Mouse (Mus musculus) midbrain, postnatal 0 days (tissue): ENCODE data around the gene Itgb2. TPM values are rescaled to one million over a fixed set of nuclear protein-coding genes. Genes with fewer than 3 reads are reported as not detected.

Experiments used
- ATAC-seq: fragments of 200-750 bp; cut with Nextera tagmentation; 2 replicates; pipeline ENCODE4 v1.8.0; 2017; ENCODE audit warnings: moderate number of reproducible peaks, mild to moderate bottlenecking, moderate TSS enrichment, moderate library complexity; ENCODE audit not compliant: low FRiP score
- DNase-seq: peaks from one replicate; pipeline ENCODE4 v3.0.0-alpha.2; 2015; ENCODE audit warnings: low spot score
- H3K27ac ChIP-seq: fragments of 300-500 bp; sonication (generic); 2 replicates; pipeline ENCODE4 v1.5.1; 2014; ENCODE audit warnings: low read depth, mild to moderate bottlenecking, low read length, mixed read lengths
- H3K27me3 ChIP-seq: fragments of 300-500 bp; sonication (generic); 2 replicates; pipeline ENCODE4 v1.6.1; 2014; ENCODE audit warnings: low read length, control low read depth, mixed read lengths; ENCODE audit not compliant: insufficient read depth
- H3K36me3 ChIP-seq: fragments of 300-500 bp; sonication (generic); 2 replicates; pipeline ENCODE4 v1.6.1; 2014; ENCODE audit warnings: low read length, control low read depth, mixed read lengths; ENCODE audit not compliant: insufficient read depth
- H3K4me1 ChIP-seq: fragments of 300-500 bp; sonication (generic); 2 replicates; pipeline ENCODE4 v1.6.1; 2014; ENCODE audit warnings: mild to moderate bottlenecking, control low read depth, antibody characterized with exemption, low read length, mixed read lengths; ENCODE audit not compliant: insufficient read depth
- H3K4me2 ChIP-seq: fragments of 300-500 bp; sonication (generic); 2 replicates; pipeline ENCODE4 v1.6.1; 2014; ENCODE audit warnings: low read depth, mild to moderate bottlenecking, low read length, mixed read lengths; ENCODE audit not compliant: poor library complexity, severe bottlenecking
- H3K4me3 ChIP-seq: fragments of 300-500 bp; sonication (generic); 2 replicates; pipeline ENCODE4 v1.5.1; 2014; ENCODE audit warnings: low read depth, mild to moderate bottlenecking, low read length, moderate library complexity
- H3K9ac ChIP-seq: fragments of 300-500 bp; sonication (generic); replicated peaks from 2 replicates; pipeline ENCODE4 v1.6.1; 2014; ENCODE audit warnings: mild to moderate bottlenecking, low read length, moderate library complexity, mixed read lengths; ENCODE audit not compliant: poor library complexity, severe bottlenecking
- H3K9me3 ChIP-seq: fragments of 300-500 bp; sonication (generic); 2 replicates; pipeline ENCODE4 v1.6.1; 2016; ENCODE audit warnings: low read length, control low read depth
- CTCF ChIP-seq: IDR thresholded peaks from 2 replicates; pipeline ENCODE4 v1.5.1; 2016; ENCODE audit warnings: antibody characterized with exemption, mild to moderate bottlenecking
- WGBS: fragments of 180-500 bp; shearing (Covaris S2); extraction: QIAGEN DNeasy Blood & Tissue Kit; methylation state at CpG from one replicate; pipeline ENCODE4 v1.1.7; 2014; 5-methylcytosine and 5-hydroxymethylcytosine counted together
- polyA plus RNA-seq: library from polyadenylated mRNA; unstranded; fragments of >200 nt; fragmentation: Nextera tagmentation; extraction: Ambion mirVana; gene quantifications from 2 replicates; pipeline ENCODE4 v1.2.1, GENCODE M21; 2015
- total RNA-seq: library from RNA; depleted of rRNA; stranded (reverse); fragments of >200 nt; gene quantifications from 2 replicates; pipeline ENCODE4 v1.2.3, GENCODE M21; 2014

Itgb2 gene
- total and polyA plus RNA-seq, 2 experiments from 2014 or later: 0.55 to 1.2 TPM

GRCm38 (mm10) chr10:77539320-77539945, 9.4 kb downstream of the Itgb2 start:
- Histone ChIP-seq H3K27ac (no peak overlapping the region), H3K4me2 (no peak overlapping the region), H3K9ac (no peak overlapping the region), H3K4me1 (no peaks in the 10 kb centered on the region), H3K9me3 (no peaks in the 10 kb centered on the region), H3K4me3 (no peak overlapping the region), H3K27me3 (no peaks in the 10 kb centered on the region), H3K36me3 (no peaks in the 10 kb centered on the region)
- no peak for ATAC-seq
- no peak for DNase-seq
- 87% methylated on average over 7 of the region's 7 CpGs for WGBS
- TF ChIP-seq CTCF: no peak

- no peak for ATAC-seq
Measured at GRCm38 (mm10) chr10:77540576-77541102, 10.6 kb downstream of the Itgb2 start.

GRCm38 (mm10) chr10:77541864-77542666, 12.0 kb downstream of the Itgb2 start:
- Histone ChIP-seq H3K9me3 (no peaks in the 10 kb centered on the region), H3K27ac (no peak overlapping the region), H3K4me1 (no peaks in the 10 kb centered on the region), H3K36me3 (no peaks in the 10 kb centered on the region), H3K27me3 (no peaks in the 10 kb centered on the region), H3K4me2 (no peak overlapping the region), H3K9ac (no peak overlapping the region), H3K4me3 (no peak overlapping the region)
- DNase-seq (no peak), ATAC-seq (no peak)
- WGBS: 78% methylated on average over 10 of the region's 10 CpGs
- no peak for TF ChIP-seq CTCF

More at GRCm38 (mm10) chr10:77540576-77541102, 10.6 kb downstream of the Itgb2 start:
- Histone ChIP-seq H3K9me3 (no peaks in the 10 kb centered on the region), H3K36me3 (no peaks in the 10 kb centered on the region), H3K4me3 (no peak overlapping the region), H3K27me3 (no peaks in the 10 kb centered on the region), H3K4me1 (no peaks in the 10 kb centered on the region), H3K27ac (no peak overlapping the region), H3K4me2 (no peak overlapping the region), H3K9ac (no peak overlapping the region)
- TF ChIP-seq CTCF: no peak
- 92% methylated on average over 4 of the region's 4 CpGs for whole genome bisulfite sequencing
- DNase-seq: no peak

GRCm38 (mm10) chr10:77543226-77543625, 13.2 kb downstream of the Itgb2 start:
- Histone ChIP-seq H3K27ac (no peak overlapping the region), H3K4me1 (no peaks in the 10 kb centered on the region), H3K9ac (no peak overlapping the region), H3K4me2 (no peak overlapping the region), H3K36me3 (no peaks in the 10 kb centered on the region), H3K27me3 (no peaks in the 10 kb centered on the region), H3K9me3 (no peaks in the 10 kb centered on the region), H3K4me3 (no peak overlapping the region)
- ATAC-seq (no peak), DNase-seq (peak; percentile 9)
- WGBS: 53% methylated on average over 7 of the region's 7 CpGs
- TF ChIP-seq CTCF: peak; percentile 53

- no peaks in the 10 kb centered on the region for H3K27me3 ChIP-seq
- WGBS: 71% methylated on average over 5 of the region's 5 CpGs
- H3K27ac ChIP-seq: no peak overlapping the region
- ATAC-seq (no peak), DNase-seq (peak; percentile 6)
- no peak for TF ChIP-seq CTCF
- no peak overlapping the region for H3K9ac ChIP-seq
- H3K36me3 ChIP-seq: no peaks in the 10 kb centered on the region
- no peaks in the 10 kb centered on the region for H3K4me1 ChIP-seq
- H3K4me3 ChIP-seq: no peak overlapping the region
- H3K9me3 ChIP-seq: no peaks in the 10 kb centered on the region
- H3K4me2 ChIP-seq: no peak overlapping the region
Measured at GRCm38 (mm10) chr10:77544916-77545315, 14.9 kb downstream of the Itgb2 start.

GRCm38 (mm10) chr10:77548576-77548975, 18.5 kb downstream of the Itgb2 start:
- TF ChIP-seq CTCF: no peak
- no peaks in the 10 kb centered on the region for H3K9me3 ChIP-seq
- no peaks in the 10 kb centered on the region for H3K27me3 ChIP-seq
- ATAC-seq (no peak), DNase-seq (no peak)
- no peak overlapping the region for H3K9ac ChIP-seq
- no peak overlapping the region for H3K27ac ChIP-seq
- H3K4me2 ChIP-seq: no peak overlapping the region
- H3K4me3 ChIP-seq: no peak overlapping the region
- H3K36me3 ChIP-seq: no peaks in the 10 kb centered on the region
- WGBS: 83% methylated on average over 10 of the region's 10 CpGs
- no peaks in the 10 kb centered on the region for H3K4me1 ChIP-seq
